Mouse (Mus musculus): ENCODE measurements around the gene Rack1. TPM values are rescaled to one million over a fixed set of nuclear protein-coding genes. Genes with fewer than 3 reads are reported as not detected.

Gene Rack1
- polyA plus RNA-seq, 1 experiment: 2,204 TPM

- TF ChIP-seq CTCF (IDR thresholded peaks at IDR 0.05; ENCODE audit: extremely low read depth, insufficient read depth, insufficient read length, insufficient replicate concordance): no peak
- TF ChIP-seq POLR2A (IDR thresholded peaks at IDR 0.05; ENCODE audit: low read depth, low read length): no peak
- H3K4me1 ChIP-seq (ENCODE audit: control insufficient read depth, insufficient read depth, insufficient read length): no peaks in the 10 kb centered on the region
- WGBS: 84% methylated on average over 16 of the region's 16 CpGs
- no peak overlapping the region for H3K4me3 ChIP-seq (ENCODE audit: extremely low read depth, insufficient read depth, insufficient read length)
- H3K36me3 ChIP-seq (ENCODE audit: control insufficient read depth, insufficient read depth, low read length): peaks cover 58% of the 10 kb centered on the region
- DNase-seq (ENCODE audit: low read depth in 1 of 2, low spot score in 2 of 2): no peak
- H3K27me3 ChIP-seq (ENCODE audit: control insufficient read depth, insufficient read depth, low read length): no peaks in the 10 kb centered on the region
- H3K27ac ChIP-seq (ENCODE audit: insufficient read depth, low read length): 0 out of 2 replicates have a peak overlapping the region, but pooled peaks have one; percentile 9
These were observed 8.8 kb downstream of the Rack1 start for GRCm38 (mm10) chr11:48808737-48809433.

GRCm38 (mm10) chr11:48809434-48809830 lies 9.3 kb downstream of the Rack1 start:
- WGBS: 89% methylated on average over 4 of the region's 4 CpGs
- no peak for TF ChIP-seq POLR2A (IDR thresholded peaks at IDR 0.05; ENCODE audit: low read depth, low read length)
- no peak for TF ChIP-seq CTCF (IDR thresholded peaks at IDR 0.05; ENCODE audit: extremely low read depth, insufficient read depth, insufficient read length, insufficient replicate concordance)
- DNase-seq (ENCODE audit: low read depth in 1 of 2, low spot score in 2 of 2): no peak
- Histone ChIP-seq H3K4me1 (ENCODE audit: control insufficient read depth, insufficient read depth, insufficient read length) (no peaks in the 10 kb centered on the region), H3K4me3 (ENCODE audit: extremely low read depth, insufficient read depth, insufficient read length) (no peak overlapping the region), H3K27me3 (ENCODE audit: control insufficient read depth, insufficient read depth, low read length) (no peaks in the 10 kb centered on the region), H3K36me3 (ENCODE audit: control insufficient read depth, insufficient read depth, low read length) (peaks cover 52% of the 10 kb centered on the region), H3K27ac (ENCODE audit: insufficient read depth, low read length) (no peak overlapping the region)

- H3K4me1 ChIP-seq (ENCODE audit: control insufficient read depth, insufficient read depth, insufficient read length): no peaks in the 10 kb centered on the region
- H3K27ac ChIP-seq (ENCODE audit: insufficient read depth, low read length): no peak overlapping the region
- no peaks in the 10 kb centered on the region for H3K27me3 ChIP-seq (ENCODE audit: control insufficient read depth, insufficient read depth, low read length)
- WGBS: 73% methylated on average over 2 of the region's 2 CpGs
- no peak for DNase-seq (ENCODE audit: low read depth in 1 of 2, low spot score in 2 of 2)
- peaks cover 47% of the 10 kb centered on the region for H3K36me3 ChIP-seq (ENCODE audit: control insufficient read depth, insufficient read depth, low read length)
- no peak overlapping the region for H3K4me3 ChIP-seq (ENCODE audit: extremely low read depth, insufficient read depth, insufficient read length)
- TF ChIP-seq CTCF (IDR thresholded peaks at IDR 0.05; ENCODE audit: extremely low read depth, insufficient read depth, insufficient read length, insufficient replicate concordance) (no peak), POLR2A (IDR thresholded peaks at IDR 0.05; ENCODE audit: low read depth, low read length) (no peak)
These were observed 10.0 kb downstream of the Rack1 start for GRCm38 (mm10) chr11:48810142-48810541.

- no peaks in the 10 kb centered on the region for H3K27me3 ChIP-seq (ENCODE audit: control insufficient read depth, insufficient read depth, low read length)
- TF ChIP-seq POLR2A (IDR thresholded peaks at IDR 0.05; ENCODE audit: low read depth, low read length) (no peak), CTCF (IDR thresholded peaks at IDR 0.05; ENCODE audit: extremely low read depth, insufficient read depth, insufficient read length, insufficient replicate concordance) (no peak)
- no peak for DNase-seq (ENCODE audit: low read depth in 1 of 2, low spot score in 2 of 2)
- no peak overlapping the region for H3K4me3 ChIP-seq (ENCODE audit: extremely low read depth, insufficient read depth, insufficient read length)
- peaks cover 17% of the 10 kb centered on the region for H3K36me3 ChIP-seq (ENCODE audit: control insufficient read depth, insufficient read depth, low read length)
- peaks cover 8% of the 10 kb centered on the region for H3K4me1 ChIP-seq (ENCODE audit: control insufficient read depth, insufficient read depth, insufficient read length)
- no peak overlapping the region for H3K27ac ChIP-seq (ENCODE audit: insufficient read depth, low read length)
These were observed 13.7 kb downstream of the Rack1 start for GRCm38 (mm10) chr11:48813782-48814181.

GRCm38 (mm10) chr11:48815851-48816250 lies 15.7 kb downstream of the Rack1 start:
- no peak for TF ChIP-seq CTCF (IDR thresholded peaks at IDR 0.05; ENCODE audit: extremely low read depth, insufficient read depth, insufficient read length, insufficient replicate concordance)
- TF ChIP-seq POLR2A (IDR thresholded peaks at IDR 0.05; ENCODE audit: low read depth, low read length): no peak
- Histone ChIP-seq H3K36me3 (ENCODE audit: control insufficient read depth, insufficient read depth, low read length) (peaks cover 9% of the 10 kb centered on the region; the same call in 1 of the 2 replicates), H3K4me1 (ENCODE audit: control insufficient read depth, insufficient read depth, insufficient read length) (peaks cover 9% of the 10 kb centered on the region), H3K27ac (ENCODE audit: insufficient read depth, low read length) (no peak overlapping the region), H3K4me3 (ENCODE audit: extremely low read depth, insufficient read depth, insufficient read length) (peak overlapping the region; percentile 85), H3K27me3 (ENCODE audit: control insufficient read depth, insufficient read depth, low read length) (no peaks in the 10 kb centered on the region)
- no peak for DNase-seq (ENCODE audit: low read depth in 1 of 2, low spot score in 2 of 2)
- WGBS: 59% methylated on average over 16 of the region's 16 CpGs

- no peak for TF ChIP-seq CTCF (IDR thresholded peaks at IDR 0.05; ENCODE audit: extremely low read depth, insufficient read depth, insufficient read length, insufficient replicate concordance)
- no peak for TF ChIP-seq POLR2A (IDR thresholded peaks at IDR 0.05; ENCODE audit: low read depth, low read length)
- H3K4me1 ChIP-seq (ENCODE audit: control insufficient read depth, insufficient read depth, insufficient read length): peaks cover 9% of the 10 kb centered on the region
- peak overlapping the region; percentile 85 for H3K4me3 ChIP-seq (ENCODE audit: extremely low read depth, insufficient read depth, insufficient read length)
- no peaks in the 10 kb centered on the region for H3K27me3 ChIP-seq (ENCODE audit: control insufficient read depth, insufficient read depth, low read length)
- no peak overlapping the region for H3K27ac ChIP-seq (ENCODE audit: insufficient read depth, low read length)
- H3K36me3 ChIP-seq (ENCODE audit: control insufficient read depth, insufficient read depth, low read length): peaks cover 5% of the 10 kb centered on the region; the same call in 1 of the 2 replicates
- WGBS: 2% methylated on average over 23 of the region's 23 CpGs
- DNase-seq (ENCODE audit: low read depth in 1 of 2, low spot score in 2 of 2): no peak
These were observed 16.2 kb downstream of the Rack1 start for GRCm38 (mm10) chr11:48816281-48816781.
